Mouse (Mus musculus) left cerebral cortex, adult 6 months (tissue): ENCODE measurements around the gene Gm11099. TPM values are rescaled to one million over a fixed set of nuclear protein-coding genes. Genes with fewer than 3 reads are reported as not detected.

Experiments
- long read RNA-seq, 2 experiments: library from polyadenylated mRNA; unstranded; transcript quantifications; one replicate each; pipeline ENCODE4 v2.0.0; 2019 to 2020
- polyA plus RNA-seq: library from polyadenylated mRNA; unstranded; fragments of <200 nt; fragmentation: Nextera tagmentation; gene quantifications from 2 replicates; pipeline ENCODE4 v1.2.3, GENCODE M21; 2021

The Gm11099 gene
- polyA plus RNA-seq, result not detected in 2 replicates
- long read RNA-seq, experiment 1, result 0 reads
- long read RNA-seq, experiment 2, result 0 reads

DNA sequence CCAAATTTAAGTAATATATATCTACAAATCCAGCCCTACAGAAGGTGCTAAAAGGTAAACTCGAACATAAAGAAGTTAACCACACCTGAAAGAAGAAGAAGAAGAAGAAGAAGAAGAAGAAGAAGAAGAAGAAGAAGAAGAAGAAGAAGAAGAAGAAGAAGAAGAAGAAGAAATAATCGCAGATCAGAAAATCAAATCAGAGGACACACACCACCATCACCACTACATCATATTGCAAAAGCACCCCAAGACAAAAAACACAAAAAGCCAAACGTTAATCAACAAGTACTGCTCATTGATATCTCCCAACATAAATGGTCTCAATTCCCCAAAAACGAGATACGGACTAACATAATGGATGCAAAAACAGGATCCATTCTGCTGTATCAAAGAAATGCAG lies at the start of gene Gm11099:
TSS of gene Gm11099 (plus strand) at position 301 of the 400 bp plus-strand sequence.

